Comparison of ENCODE assay signal across 16 mouse cellular contexts in the genomic region with DNA sequence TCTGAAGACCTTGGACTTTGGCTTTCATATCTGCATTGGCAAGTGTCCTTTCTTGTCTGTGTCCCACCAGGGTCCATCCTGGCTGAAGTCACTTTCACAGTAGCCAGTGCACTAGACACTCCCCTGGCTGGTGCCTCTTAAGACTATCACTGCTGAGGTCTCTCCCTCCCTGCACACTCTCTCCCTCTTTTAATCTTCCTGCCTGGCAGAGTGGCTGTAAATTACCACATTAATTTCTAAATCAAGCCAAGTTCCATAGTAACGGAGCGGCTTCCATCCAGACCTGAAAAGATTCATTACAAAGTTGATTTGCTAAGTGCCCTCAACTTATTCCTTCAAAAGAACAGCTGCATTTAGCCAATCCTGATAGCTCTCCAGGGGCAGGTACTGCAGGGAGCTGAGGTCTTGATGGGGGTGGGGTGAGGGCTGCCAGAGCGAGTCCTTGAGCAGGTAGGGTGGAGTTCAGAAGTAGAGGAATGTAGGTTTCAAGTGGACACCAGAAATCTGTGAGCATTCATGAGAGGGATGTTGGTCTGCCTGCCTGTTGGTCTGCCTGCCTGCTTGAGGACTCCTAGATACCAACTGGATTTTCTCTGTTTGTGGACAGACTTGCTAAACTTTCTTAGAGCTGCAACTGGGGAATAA.
"Had no signal": no experiment of that assay in that cellular context is flagged by ENCODE, and none has a peak within 500 bp of the region (broad histone marks: within the 10 kb centered on the region; RNA-seq: fewer than 3 reads in every experiment).

No protein-coding gene starts in this region.

- H3K36me3 ChIP-seq: limb, embryonic 10.5 days; liver, embryonic 15.5 days had no signal

- H3K9me3 ChIP-seq: limb, embryonic 10.5 days; liver, embryonic 15.5 days; megakaryocyte, embryonic 14.5 days had no signal

- H3K27me3 ChIP-seq: liver, embryonic 15.5 days; megakaryocyte, embryonic 14.5 days had no signal

- H3K9ac ChIP-seq: liver, embryonic 15.5 days had no signal

- DNase-seq: kidney, adult 8-10 months; kidney, postnatal 25 days; lung, postnatal 10 days; midbrain, embryonic 14.5 days; retina, postnatal 1 day; right cerebral cortex, postnatal 4 days; spleen, adult 18-20 months; thymus, adult 2 months; thymus, postnatal 25 days had no signal

- H3K27ac ChIP-seq: left cerebral cortex, adult 2 months; limb, embryonic 10.5 days; liver, embryonic 15.5 days; macrophage had no signal

- ATAC-seq: intestine, postnatal 0 days had no signal

- H3K4me3 ChIP-seq: left cerebral cortex, adult 2 months; limb, embryonic 10.5 days; liver, embryonic 15.5 days; megakaryocyte, embryonic 14.5 days had no signal

- H3K4me2 ChIP-seq: liver, embryonic 11.5 days; liver, embryonic 15.5 days had no signal

- H3K4me1 ChIP-seq: liver, embryonic 15.5 days; megakaryocyte, embryonic 14.5 days had no signal
